Mouse (Mus musculus): Measurements from ENCODE around the gene Rims1. TPM values are rescaled to one million over a fixed set of nuclear protein-coding genes. Genes with fewer than 3 reads are reported as not detected.
A peak's percentile ranks its signal among the peaks of the same experiment; 100 is the strongest.

The Rims1 gene
- total RNA-seq, 2 experiments from 2014 or later: 394 to 401 TPM

- Histone ChIP-seq H3K27ac (no peak overlapping the region), H3K4me3 (no peak overlapping the region)
- no peak for DNase-seq (ENCODE audit: extremely low spot score in 1 of 2, low spot score in 2 of 2)
- no peak for TF ChIP-seq CTCF (IDR thresholded peaks at IDR 0.05)
- intact Hi-C loops (cut with DNase I): no loop called here
Observed at GRCm38 (mm10) chr1:22466597-22466996, 339.2 kb downstream of the Rims1 start.

DNA sequence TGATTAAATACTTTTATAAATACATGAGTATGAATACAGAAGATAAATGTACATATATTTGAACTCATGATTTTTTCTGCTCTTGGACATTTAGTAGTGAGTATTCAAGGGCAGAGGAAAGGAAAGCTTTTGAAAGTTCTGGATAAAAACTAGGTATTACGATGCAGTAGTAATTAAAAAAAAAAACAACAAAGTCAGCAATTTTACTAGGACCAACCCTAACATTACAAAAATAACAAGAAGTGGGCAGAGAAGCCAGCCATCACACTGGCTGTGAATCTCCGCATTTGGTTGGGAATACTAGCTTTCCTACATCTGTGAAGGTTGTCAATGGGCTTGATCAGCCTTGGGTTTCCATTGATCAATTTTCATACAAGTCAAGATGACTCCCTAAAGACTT, 381.8 kb downstream of the Rims1 start:
- intact Hi-C loops (cut with DNase I): no loop called here
- no peak overlapping the region for H3K4me3 ChIP-seq
- DNase-seq (ENCODE audit: extremely low spot score in 1 of 2, low spot score in 2 of 2): no peak
- no peak overlapping the region for H3K27ac ChIP-seq
- TF ChIP-seq CTCF (IDR thresholded peaks at IDR 0.05): no peak

DNA sequence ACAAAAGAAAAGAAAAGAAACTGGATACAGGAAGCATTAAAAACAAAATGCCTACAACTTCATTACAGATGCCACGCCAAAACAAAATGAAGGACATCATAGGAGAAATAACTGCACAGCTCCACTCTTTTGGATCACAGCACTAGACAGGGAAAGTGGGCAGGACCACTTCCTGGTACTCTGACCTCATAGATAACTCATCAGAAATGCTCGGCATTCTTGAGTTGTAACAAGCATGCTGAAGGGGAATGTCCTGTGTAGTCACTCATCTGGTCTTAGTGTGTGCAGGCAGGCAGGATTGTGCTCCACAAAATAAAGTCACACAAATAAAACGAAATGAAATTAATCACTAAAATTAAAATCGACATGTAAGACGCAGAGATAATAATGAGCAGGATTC, 383.7 kb downstream of the Rims1 start:
- H3K4me3 ChIP-seq: no peak overlapping the region
- no peak for TF ChIP-seq CTCF (IDR thresholded peaks at IDR 0.05)
- no peak for DNase-seq (ENCODE audit: extremely low spot score in 1 of 2, low spot score in 2 of 2)
- intact Hi-C loops (cut with DNase I): no loop called here
- no peak overlapping the region for H3K27ac ChIP-seq

- TF ChIP-seq CTCF (IDR thresholded peaks at IDR 0.05): no peak
- no peak for DNase-seq (ENCODE audit: extremely low spot score in 1 of 2, low spot score in 2 of 2)
- Histone ChIP-seq H3K27ac (no peak overlapping the region), H3K4me3 (no peak overlapping the region)
- intact Hi-C loops (cut with DNase I): no loop called here
Observed at GRCm38 (mm10) chr1:22410173-22410572, 395.6 kb downstream of the Rims1 start.

DNA sequence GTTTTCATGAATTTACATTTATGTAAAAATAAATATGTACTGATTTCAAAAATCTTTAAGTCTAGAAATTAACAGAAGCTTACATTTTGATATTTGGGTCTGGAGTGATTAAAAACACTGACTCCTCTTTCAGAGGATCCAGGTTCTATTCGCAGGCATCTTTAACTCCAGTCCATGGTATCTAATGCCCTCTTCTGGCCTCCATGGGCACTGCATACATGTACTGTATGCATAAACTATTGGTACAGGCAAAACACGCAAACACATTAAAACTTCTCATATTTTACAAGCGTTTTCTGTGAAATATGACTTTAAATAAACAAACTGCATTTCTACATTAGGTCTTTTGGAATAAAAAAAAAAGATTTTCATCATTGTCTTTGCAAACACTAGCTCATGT, 419.4 kb downstream of the Rims1 start:
- TF ChIP-seq CTCF (IDR thresholded peaks at IDR 0.05): peak; percentile 38
- Histone ChIP-seq H3K4me3 (no peak overlapping the region), H3K27ac (no peak overlapping the region)
- intact Hi-C loops (cut with DNase I): no loop called here
- no peak for DNase-seq (ENCODE audit: extremely low spot score in 1 of 2, low spot score in 2 of 2)

- no peak; the same call in none of the 2 replicates for TF ChIP-seq CTCF (IDR thresholded peaks at IDR 0.05)
- H3K4me3 ChIP-seq: no peak overlapping the region
- intact Hi-C loops (cut with DNase I): no loop called here
- no peak for DNase-seq (ENCODE audit: extremely low spot score in 1 of 2, low spot score in 2 of 2)
- no peak overlapping the region for H3K27ac ChIP-seq
Observed at GRCm38 (mm10) chr1:22377652-22378051, 428.1 kb downstream of the Rims1 start.

- TF ChIP-seq CTCF (IDR thresholded peaks at IDR 0.05): no peak
- intact Hi-C loops (cut with DNase I): no loop called here
- H3K27ac ChIP-seq: no peak overlapping the region
- no peak for DNase-seq (ENCODE audit: extremely low spot score in 1 of 2, low spot score in 2 of 2)
- H3K4me3 ChIP-seq: no peak overlapping the region
Observed at GRCm38 (mm10) chr1:22377062-22377461, 428.7 kb downstream of the Rims1 start.

- no peak for TF ChIP-seq CTCF (IDR thresholded peaks at IDR 0.05)
- DNase-seq (ENCODE audit: extremely low spot score in 1 of 2, low spot score in 2 of 2): no peak
- intact Hi-C loops (cut with DNase I): no loop called here
- H3K4me3 ChIP-seq: no peak overlapping the region
- H3K27ac ChIP-seq: no peak overlapping the region
Observed at GRCm38 (mm10) chr1:22356209-22356608, 449.6 kb downstream of the Rims1 start.

GRCm38 (mm10) chr1:22353687-22354086, 452.1 kb downstream of the Rims1 start:
- Histone ChIP-seq H3K4me3 (no peak overlapping the region), H3K27ac (no peak overlapping the region)
- no peak for TF ChIP-seq CTCF (IDR thresholded peaks at IDR 0.05)
- no peak for DNase-seq (ENCODE audit: extremely low spot score in 1 of 2, low spot score in 2 of 2)
- intact Hi-C loops (cut with DNase I): no loop called here

- no peak for TF ChIP-seq CTCF (IDR thresholded peaks at IDR 0.05)
- Histone ChIP-seq H3K27ac (no peak overlapping the region), H3K4me3 (no peak overlapping the region)
- DNase-seq (ENCODE audit: extremely low spot score in 1 of 2, low spot score in 2 of 2): no peak
- intact Hi-C loops (cut with DNase I): no loop called here
Observed at GRCm38 (mm10) chr1:22338914-22339313, 466.9 kb downstream of the Rims1 start.

- Histone ChIP-seq H3K27ac (no peak overlapping the region), H3K4me3 (no peak overlapping the region)
- intact Hi-C loops (cut with DNase I): no loop called here
- no peak for DNase-seq (ENCODE audit: extremely low spot score in 1 of 2, low spot score in 2 of 2)
- TF ChIP-seq CTCF (IDR thresholded peaks at IDR 0.05): no peak
Observed at GRCm38 (mm10) chr1:22320941-22321676, 484.7 kb downstream of the Rims1 start.

- TF ChIP-seq CTCF (IDR thresholded peaks at IDR 0.05): no peak
- H3K4me3 ChIP-seq: no peak overlapping the region
- no peak overlapping the region for H3K27ac ChIP-seq
- intact Hi-C loops (cut with DNase I): no loop called here
- DNase-seq (ENCODE audit: extremely low spot score in 1 of 2, low spot score in 2 of 2): no peak
Observed at GRCm38 (mm10) chr1:22315537-22315936, 490.3 kb downstream of the Rims1 start.

- intact Hi-C loops (cut with DNase I): no loop called here
- H3K27ac ChIP-seq: no peak overlapping the region
- H3K4me3 ChIP-seq: no peak overlapping the region
- no peak for TF ChIP-seq CTCF (IDR thresholded peaks at IDR 0.05)
- DNase-seq (ENCODE audit: extremely low spot score in 1 of 2, low spot score in 2 of 2): no peak
Observed at GRCm38 (mm10) chr1:22311471-22311870, 494.3 kb downstream of the Rims1 start.
